Mouse (Mus musculus): ENCODE data around the gene Smco2. TPM values are rescaled to one million over a fixed set of nuclear protein-coding genes. Genes with fewer than 3 reads are reported as not detected.

Smco2 gene
- polyA plus RNA-seq, 1 experiment from 2014 or later: 0.39 TPM

DNA sequence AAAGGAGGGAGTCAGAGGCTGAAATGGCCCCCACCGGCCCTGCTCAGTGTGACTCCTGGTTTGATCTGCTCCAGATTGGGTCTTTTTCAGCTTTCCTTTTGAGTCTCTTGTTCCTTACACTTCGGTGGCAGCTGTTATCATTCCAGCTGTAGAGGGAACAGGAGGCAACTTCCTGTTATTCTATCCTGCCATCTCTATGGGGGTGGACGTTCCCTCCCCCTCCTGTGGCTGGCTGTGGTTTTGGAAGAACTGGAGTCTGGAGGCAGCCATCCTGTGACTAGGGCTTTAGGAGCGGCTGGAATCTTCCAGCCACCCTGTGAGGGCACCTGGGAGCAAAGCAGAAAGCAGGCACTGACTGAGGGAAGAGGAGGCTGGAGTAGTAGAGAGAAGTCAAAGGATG is 34.9 kb downstream of the Smco2 start:
- Histone ChIP-seq H3K27ac (ENCODE audit: low read length) (no peak overlapping the region), H3K27me3 (ENCODE audit: control insufficient read depth, insufficient read depth, low read length) (no peaks in the 10 kb centered on the region), H3K4me1 (ENCODE audit: control insufficient read depth, insufficient read depth, low read length) (peaks cover 19% of the 10 kb centered on the region), H3K9me3 (replicated peaks; ENCODE audit: control insufficient read depth, low read length) (no peaks in the 10 kb centered on the region), H3K9ac (ENCODE audit: low read length) (no peak overlapping the region), H3K36me3 (ENCODE audit: control insufficient read depth, insufficient read depth) (no peaks in the 10 kb centered on the region), H3K4me2 (ENCODE audit: low read depth, low read length) (no peak overlapping the region), H3K4me3 (ENCODE audit: low read length) (no peak overlapping the region)
- no peak for ATAC-seq (replicated peaks; ENCODE audit: extremely low read depth, insufficient read depth, low FRiP score)
- 29% methylated on average over 4 of the region's 4 CpGs for WGBS

GRCm38 (mm10) chr6:146887958-146888659 is 38.2 kb downstream of the Smco2 start, which contains the start of gene Ppfibp1:
Gene Ppfibp1, plus strand, starts transcription at chr6:146888487.
- Histone ChIP-seq H3K27ac (ENCODE audit: low read length) (peak within 1 kb of the TSS; percentile 91), H3K9me3 (replicated peaks; ENCODE audit: control insufficient read depth, low read length) (no peaks in the 10 kb centered on the region), H3K4me2 (ENCODE audit: low read depth, low read length) (peak within 1 kb of the TSS; percentile 90), H3K4me1 (ENCODE audit: control insufficient read depth, insufficient read depth, low read length) (peaks cover 34% of the 10 kb centered on the region), H3K36me3 (ENCODE audit: control insufficient read depth, insufficient read depth) (0 out of 2 replicates have a peak, but pooled peaks cover 2% of the 10 kb centered on the region), H3K4me3 (ENCODE audit: low read length) (peak within 1 kb of the TSS; percentile 92), H3K27me3 (ENCODE audit: control insufficient read depth, insufficient read depth, low read length) (no peaks in the 10 kb centered on the region), H3K9ac (ENCODE audit: low read length) (peak within 1 kb of the TSS; percentile 99)
- WGBS: 1% methylated on average over 77 of the region's 80 CpGs
- peak; percentile 95 for ATAC-seq (replicated peaks; ENCODE audit: extremely low read depth, insufficient read depth, low FRiP score)

- Histone ChIP-seq H3K4me1 (ENCODE audit: control insufficient read depth, insufficient read depth, low read length) (peaks cover 34% of the 10 kb centered on the region), H3K9me3 (replicated peaks; ENCODE audit: control insufficient read depth, low read length) (no peaks in the 10 kb centered on the region), H3K27me3 (ENCODE audit: control insufficient read depth, insufficient read depth, low read length) (no peaks in the 10 kb centered on the region), H3K36me3 (ENCODE audit: control insufficient read depth, insufficient read depth) (0 out of 2 replicates have a peak, but pooled peaks cover 4% of the 10 kb centered on the region), H3K4me2 (ENCODE audit: low read depth, low read length) (peak overlapping the region; percentile 57), H3K9ac (ENCODE audit: low read length) (peak overlapping the region; percentile 99), H3K4me3 (ENCODE audit: low read length) (peak overlapping the region; percentile 92), H3K27ac (ENCODE audit: low read length) (peak overlapping the region; percentile 91)
- ATAC-seq (replicated peaks; ENCODE audit: extremely low read depth, insufficient read depth, low FRiP score): peak; percentile 49
- 7% methylated on average over 26 of the region's 26 CpGs for WGBS
These were observed 39.0 kb downstream of the Smco2 start for GRCm38 (mm10) chr6:146888660-146889490.

- peak overlapping the region; percentile 12 for H3K9ac ChIP-seq (ENCODE audit: low read length)
- H3K4me2 ChIP-seq (ENCODE audit: low read depth, low read length): peak overlapping the region; percentile 51
- peak overlapping the region; percentile 49 for H3K27ac ChIP-seq (ENCODE audit: low read length)
- H3K4me3 ChIP-seq (ENCODE audit: low read length): peak overlapping the region; percentile 25; the same call in 1 of the 2 replicates
- H3K27me3 ChIP-seq (ENCODE audit: control insufficient read depth, insufficient read depth, low read length): no peaks in the 10 kb centered on the region
- ATAC-seq (replicated peaks; ENCODE audit: extremely low read depth, insufficient read depth, low FRiP score): no peak
- H3K9me3 ChIP-seq (replicated peaks; ENCODE audit: control insufficient read depth, low read length): no peaks in the 10 kb centered on the region
- WGBS: 64% methylated on average over 2 of the region's 2 CpGs
- 0 out of 2 replicates have a peak, but pooled peaks cover 4% of the 10 kb centered on the region for H3K36me3 ChIP-seq (ENCODE audit: control insufficient read depth, insufficient read depth)
- peaks cover 24% of the 10 kb centered on the region for H3K4me1 ChIP-seq (ENCODE audit: control insufficient read depth, insufficient read depth, low read length)
These were observed 40.3 kb downstream of the Smco2 start for GRCm38 (mm10) chr6:146890215-146890614.

DNA sequence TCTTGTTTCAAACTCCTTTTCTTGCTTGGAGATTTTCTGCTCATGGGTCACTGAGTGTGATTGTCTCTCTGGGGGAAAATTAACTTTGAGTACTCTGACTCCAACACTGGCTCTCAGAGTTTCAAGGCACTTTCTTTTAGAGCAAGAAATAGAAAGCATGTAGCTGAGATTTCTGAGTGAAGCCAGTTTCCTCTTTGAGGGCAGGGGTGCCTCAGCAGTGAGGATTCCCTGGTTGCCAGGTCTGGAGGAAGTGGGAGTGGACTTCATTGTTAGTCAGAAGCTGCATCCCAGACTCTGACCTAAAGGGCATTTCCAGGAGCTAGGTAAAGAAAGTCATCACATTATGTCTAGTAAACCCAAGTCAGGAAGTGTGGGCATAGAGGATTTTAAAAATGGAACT is 40.7 kb downstream of the Smco2 start:
- H3K27me3 ChIP-seq (ENCODE audit: control insufficient read depth, insufficient read depth, low read length): no peaks in the 10 kb centered on the region
- peak overlapping the region; percentile 25 for H3K4me3 ChIP-seq (ENCODE audit: low read length)
- ATAC-seq (replicated peaks; ENCODE audit: extremely low read depth, insufficient read depth, low FRiP score): no peak
- peak overlapping the region; percentile 12 for H3K9ac ChIP-seq (ENCODE audit: low read length)
- peaks cover 24% of the 10 kb centered on the region for H3K4me1 ChIP-seq (ENCODE audit: control insufficient read depth, insufficient read depth, low read length)
- H3K27ac ChIP-seq (ENCODE audit: low read length): peak overlapping the region; percentile 49
- no peaks in the 10 kb centered on the region for H3K9me3 ChIP-seq (replicated peaks; ENCODE audit: control insufficient read depth, low read length)
- H3K4me2 ChIP-seq (ENCODE audit: low read depth, low read length): peak overlapping the region; percentile 51
- H3K36me3 ChIP-seq (ENCODE audit: control insufficient read depth, insufficient read depth): 0 out of 2 replicates have a peak, but pooled peaks cover 4% of the 10 kb centered on the region

DNA sequence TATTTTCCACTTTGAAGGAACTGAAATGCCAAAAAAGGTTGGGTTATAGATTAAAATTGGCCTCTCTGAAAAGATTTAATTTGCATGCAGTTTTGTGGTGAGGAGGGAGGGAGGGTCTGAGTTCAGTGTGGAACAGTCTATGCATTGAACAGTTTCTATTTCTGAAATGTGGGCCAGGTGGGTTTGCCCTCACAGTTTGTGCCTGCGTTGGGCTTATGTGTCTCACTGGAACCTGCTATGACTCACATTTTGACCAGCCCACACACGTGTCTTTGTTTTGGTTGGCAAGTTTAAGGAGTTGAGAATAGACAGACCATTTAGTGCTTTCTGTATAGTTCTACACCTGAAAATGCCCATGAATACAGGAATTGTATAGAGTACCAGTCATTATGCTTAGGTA is 44.0 kb downstream of the Smco2 start:
- no peak overlapping the region for H3K9ac ChIP-seq (ENCODE audit: low read length)
- WGBS: 43% methylated on average over 2 of the region's 2 CpGs
- H3K36me3 ChIP-seq (ENCODE audit: control insufficient read depth, insufficient read depth): 0 out of 2 replicates have a peak, but pooled peaks cover 4% of the 10 kb centered on the region
- H3K4me3 ChIP-seq (ENCODE audit: low read length): no peak overlapping the region
- peaks cover 19% of the 10 kb centered on the region for H3K4me1 ChIP-seq (ENCODE audit: control insufficient read depth, insufficient read depth, low read length)
- no peak overlapping the region for H3K4me2 ChIP-seq (ENCODE audit: low read depth, low read length)
- no peaks in the 10 kb centered on the region for H3K27me3 ChIP-seq (ENCODE audit: control insufficient read depth, insufficient read depth, low read length)
- no peak overlapping the region for H3K27ac ChIP-seq (ENCODE audit: low read length)
- H3K9me3 ChIP-seq (replicated peaks; ENCODE audit: control insufficient read depth, low read length): no peaks in the 10 kb centered on the region
- ATAC-seq (replicated peaks; ENCODE audit: extremely low read depth, insufficient read depth, low FRiP score): no peak

DNA sequence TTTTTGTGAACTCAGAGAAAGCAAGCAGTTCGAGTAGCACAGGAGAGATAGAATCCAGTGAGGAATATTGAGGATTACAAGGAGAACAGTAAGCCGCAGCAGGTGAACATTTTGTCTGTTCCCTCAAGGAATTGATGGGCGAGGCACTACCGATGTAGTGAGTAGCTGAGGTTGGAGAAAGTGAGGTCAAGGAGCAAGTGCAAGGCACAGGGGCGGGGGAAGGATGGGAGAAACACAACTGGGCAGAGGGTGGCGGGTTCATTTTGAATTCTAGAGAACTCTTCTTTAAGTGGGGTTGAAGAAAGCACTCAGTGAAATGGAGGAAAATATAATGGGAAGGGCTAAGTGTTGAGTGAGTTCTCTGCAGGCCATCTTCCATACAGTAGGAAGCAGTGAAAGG is 48.8 kb downstream of the Smco2 start:
- H3K4me1 ChIP-seq (ENCODE audit: control insufficient read depth, insufficient read depth, low read length): 0 out of 2 replicates have a peak, but pooled peaks cover 7% of the 10 kb centered on the region
- no peaks in the 10 kb centered on the region for H3K9me3 ChIP-seq (replicated peaks; ENCODE audit: control insufficient read depth, low read length)
- no peak overlapping the region for H3K4me3 ChIP-seq (ENCODE audit: low read length)
- 84% methylated on average over 6 of the region's 6 CpGs for WGBS
- no peaks in the 10 kb centered on the region for H3K27me3 ChIP-seq (ENCODE audit: control insufficient read depth, insufficient read depth, low read length)
- H3K4me2 ChIP-seq (ENCODE audit: low read depth, low read length): no peak overlapping the region
- no peaks in the 10 kb centered on the region for H3K36me3 ChIP-seq (ENCODE audit: control insufficient read depth, insufficient read depth)
- H3K27ac ChIP-seq (ENCODE audit: low read length): no peak overlapping the region
- no peak overlapping the region for H3K9ac ChIP-seq (ENCODE audit: low read length)
- ATAC-seq (replicated peaks; ENCODE audit: extremely low read depth, insufficient read depth, low FRiP score): no peak

DNA sequence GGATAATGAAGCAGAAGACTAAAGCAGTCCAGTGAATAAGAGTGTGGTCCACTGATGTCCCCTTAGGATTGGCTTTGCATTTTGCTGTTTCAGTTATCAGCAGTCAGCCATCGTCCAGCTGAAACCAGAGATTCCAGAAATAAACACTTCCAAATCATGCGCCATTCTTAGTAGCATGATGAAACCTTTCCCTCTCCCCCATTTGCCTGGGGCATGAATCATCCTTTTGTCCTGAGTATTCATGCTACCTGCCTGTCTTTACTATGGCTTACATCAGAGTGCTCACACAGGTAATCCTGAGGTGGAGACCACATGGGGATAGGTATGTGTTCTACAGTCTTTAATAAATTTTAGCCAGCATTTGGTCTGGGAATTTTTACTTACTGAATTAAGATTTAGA is 49.7 kb downstream of the Smco2 start:
- H3K4me2 ChIP-seq (ENCODE audit: low read depth, low read length): no peak overlapping the region
- no peak for ATAC-seq (replicated peaks; ENCODE audit: extremely low read depth, insufficient read depth, low FRiP score)
- no peak overlapping the region for H3K9ac ChIP-seq (ENCODE audit: low read length)
- H3K27ac ChIP-seq (ENCODE audit: low read length): no peak overlapping the region
- WGBS: 39% methylated on average over 2 of the region's 2 CpGs
- H3K9me3 ChIP-seq (replicated peaks; ENCODE audit: control insufficient read depth, low read length): no peaks in the 10 kb centered on the region
- no peaks in the 10 kb centered on the region for H3K36me3 ChIP-seq (ENCODE audit: control insufficient read depth, insufficient read depth)
- 0 out of 2 replicates have a peak, but pooled peaks cover 7% of the 10 kb centered on the region for H3K4me1 ChIP-seq (ENCODE audit: control insufficient read depth, insufficient read depth, low read length)
- H3K4me3 ChIP-seq (ENCODE audit: low read length): no peak overlapping the region
- H3K27me3 ChIP-seq (ENCODE audit: control insufficient read depth, insufficient read depth, low read length): no peaks in the 10 kb centered on the region

DNA sequence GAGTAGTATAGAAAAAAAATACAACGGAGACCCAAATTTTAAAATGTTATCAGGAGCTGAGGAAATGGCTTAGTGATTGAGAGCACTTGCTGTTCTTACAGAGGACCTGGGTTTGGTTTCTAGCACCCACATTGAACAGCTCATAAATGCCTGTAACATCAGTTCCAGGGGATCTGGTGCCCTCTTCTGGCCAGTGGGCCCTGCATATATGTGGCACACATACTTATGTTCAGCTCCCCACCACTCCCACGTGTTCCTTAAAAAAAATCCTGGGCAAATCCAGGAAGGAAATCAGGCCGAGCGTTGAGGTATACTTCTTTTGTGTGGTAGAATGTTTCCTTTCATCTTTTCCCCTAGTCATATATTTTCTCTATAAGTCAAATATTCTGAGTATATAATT is 52.0 kb downstream of the Smco2 start:
- Histone ChIP-seq H3K27ac (ENCODE audit: low read length) (no peak overlapping the region), H3K4me3 (ENCODE audit: low read length) (no peak overlapping the region), H3K9me3 (replicated peaks; ENCODE audit: control insufficient read depth, low read length) (no peaks in the 10 kb centered on the region), H3K4me1 (ENCODE audit: control insufficient read depth, insufficient read depth, low read length) (peaks cover 19% of the 10 kb centered on the region), H3K27me3 (ENCODE audit: control insufficient read depth, insufficient read depth, low read length) (no peaks in the 10 kb centered on the region), H3K9ac (ENCODE audit: low read length) (no peak overlapping the region), H3K4me2 (ENCODE audit: low read depth, low read length) (no peak overlapping the region), H3K36me3 (ENCODE audit: control insufficient read depth, insufficient read depth) (no peaks in the 10 kb centered on the region)
- 88% methylated on average over 4 of the region's 4 CpGs for WGBS
- ATAC-seq (replicated peaks; ENCODE audit: extremely low read depth, insufficient read depth, low FRiP score): no peak

Data from heart, embryonic 16.5 days (tissue).